Mouse (Mus musculus): ENCODE measurements at regions not wholly inside any gene's neighbourhood (a gene's known extent, or its start where the extent isn't known, plus 50 kb on each side); places are given as distances from the start of the nearest gene placed in this dataset.

DNA sequence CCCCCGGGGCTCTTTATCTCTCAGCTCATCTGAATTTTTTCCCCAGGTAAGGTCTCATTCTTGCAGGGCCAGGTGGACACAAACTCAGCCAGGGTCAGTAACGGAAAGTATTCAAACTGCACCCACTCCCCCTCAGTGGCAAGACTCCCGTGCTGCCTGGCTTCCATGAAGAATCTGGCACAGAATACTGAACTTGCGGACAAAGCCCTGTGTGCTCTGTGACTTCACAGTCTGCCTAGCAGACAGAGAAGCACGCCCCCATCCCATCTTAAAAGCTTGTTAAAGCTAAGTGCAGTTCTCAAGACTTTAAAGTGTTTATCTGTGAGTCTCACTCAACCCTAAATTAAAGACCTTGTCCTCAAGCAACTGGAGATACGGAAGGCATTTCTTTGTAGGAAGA, 140.0 kb upstream of the Slc25a13 start:
- no peak for TF ChIP-seq CTCF (IDR thresholded peaks at IDR 0.05; ENCODE audit: low read depth, low read length)
- TF ChIP-seq POLR2A (IDR thresholded peaks at IDR 0.05; ENCODE audit: extremely low read depth, insufficient read depth, low read length), result no peak
- Histone ChIP-seq H3K27me3 (ENCODE audit: control insufficient read depth, insufficient read depth, low read length) (no peaks in the 10 kb centered on the region), H3K27ac (replicated peaks; ENCODE audit: insufficient read depth, low read depth, low read length) (no peak overlapping the region), H3K9ac (ENCODE audit: low read depth, low read length) (no peak overlapping the region), H3K36me3 (ENCODE audit: control insufficient read depth, insufficient read depth, low read length) (no peaks in the 10 kb centered on the region), H3K79me2 (ENCODE audit: control insufficient read depth, insufficient read depth, low read length) (no peaks in the 10 kb centered on the region), H3K4me3 (ENCODE audit: insufficient read depth, low read depth, low read length) (no peak overlapping the region), H3K4me1 (ENCODE audit: control insufficient read depth, insufficient read depth, low read length) (no peaks in the 10 kb centered on the region)
- no peak for DNase-seq (ENCODE audit: extremely low read depth, low read depth, low spot score)
- WGBS, result 76% methylated on average over 6 of the region's 6 CpGs

DNA sequence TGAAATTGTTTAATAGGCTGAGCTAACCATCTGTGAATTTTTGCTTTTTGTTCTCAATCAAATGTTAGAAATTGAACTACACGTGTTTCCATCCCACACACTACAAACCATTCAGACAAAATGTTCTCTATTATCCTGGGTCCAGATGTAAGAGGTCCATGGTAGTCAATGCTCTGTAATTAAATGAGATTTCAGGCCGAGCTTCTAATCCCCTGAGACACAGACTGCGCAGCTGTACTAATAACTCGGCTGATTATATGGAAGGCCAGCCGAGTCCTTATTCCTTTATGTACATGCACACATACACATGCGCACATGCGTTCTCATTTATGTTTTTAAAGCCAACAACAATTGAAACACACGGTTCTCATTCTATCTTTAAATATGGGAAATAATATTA, 118.3 kb upstream of the Slc25a13 start:
- no peak for TF ChIP-seq CTCF (IDR thresholded peaks at IDR 0.05; ENCODE audit: low read depth, low read length)
- no peak for TF ChIP-seq POLR2A (IDR thresholded peaks at IDR 0.05; ENCODE audit: extremely low read depth, insufficient read depth, low read length)
- no peak overlapping the region for H3K27ac ChIP-seq (replicated peaks; ENCODE audit: insufficient read depth, low read depth, low read length)
- no peak overlapping the region for H3K4me3 ChIP-seq (ENCODE audit: insufficient read depth, low read depth, low read length)
- no peaks in the 10 kb centered on the region for H3K79me2 ChIP-seq (ENCODE audit: control insufficient read depth, insufficient read depth, low read length)
- 95% methylated on average over 8 of the region's 8 CpGs for WGBS
- no peaks in the 10 kb centered on the region for H3K27me3 ChIP-seq (ENCODE audit: control insufficient read depth, insufficient read depth, low read length)
- DNase-seq (ENCODE audit: extremely low read depth, low read depth, low spot score), result no peak
- no peak overlapping the region for H3K9ac ChIP-seq (ENCODE audit: low read depth, low read length)
- no peaks in the 10 kb centered on the region for H3K36me3 ChIP-seq (ENCODE audit: control insufficient read depth, insufficient read depth, low read length)
- peaks cover 5% of the 10 kb centered on the region for H3K4me1 ChIP-seq (ENCODE audit: control insufficient read depth, insufficient read depth, low read length)

DNA sequence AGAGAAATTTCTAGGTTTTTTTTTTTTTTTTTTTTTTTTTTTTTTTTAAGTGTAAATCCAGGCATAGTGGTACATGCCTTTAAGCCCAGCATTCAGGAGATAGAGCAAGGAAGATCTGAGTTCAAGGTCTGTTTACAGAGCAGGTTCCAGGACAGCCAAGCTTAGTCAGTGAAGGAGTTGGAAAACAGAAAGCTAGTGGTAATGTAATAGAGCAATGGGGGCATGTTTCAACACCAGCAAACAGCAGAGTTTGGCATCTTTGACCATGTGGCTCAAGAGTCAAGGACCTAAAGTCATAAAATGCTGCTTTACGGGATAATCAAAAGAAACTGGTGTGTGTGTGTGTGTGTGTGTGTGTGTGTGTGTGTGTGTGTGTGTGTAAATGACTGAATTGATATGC, 113.3 kb upstream of the Slc25a13 start:
- WGBS, result 22% methylated on average over 1 of the region's 1 CpGs
- H3K27ac ChIP-seq (replicated peaks; ENCODE audit: insufficient read depth, low read depth, low read length), result no peak overlapping the region
- no peaks in the 10 kb centered on the region for H3K36me3 ChIP-seq (ENCODE audit: control insufficient read depth, insufficient read depth, low read length)
- H3K4me3 ChIP-seq (ENCODE audit: insufficient read depth, low read depth, low read length), result no peak overlapping the region
- peak; percentile 97 for DNase-seq (ENCODE audit: extremely low read depth, low read depth, low spot score)
- no peak for TF ChIP-seq POLR2A (IDR thresholded peaks at IDR 0.05; ENCODE audit: extremely low read depth, insufficient read depth, low read length)
- no peak for TF ChIP-seq CTCF (IDR thresholded peaks at IDR 0.05; ENCODE audit: low read depth, low read length)
- H3K4me1 ChIP-seq (ENCODE audit: control insufficient read depth, insufficient read depth, low read length), result peaks cover 5% of the 10 kb centered on the region
- H3K79me2 ChIP-seq (ENCODE audit: control insufficient read depth, insufficient read depth, low read length), result no peaks in the 10 kb centered on the region
- no peaks in the 10 kb centered on the region for H3K27me3 ChIP-seq (ENCODE audit: control insufficient read depth, insufficient read depth, low read length)
- no peak overlapping the region for H3K9ac ChIP-seq (ENCODE audit: low read depth, low read length)

DNA sequence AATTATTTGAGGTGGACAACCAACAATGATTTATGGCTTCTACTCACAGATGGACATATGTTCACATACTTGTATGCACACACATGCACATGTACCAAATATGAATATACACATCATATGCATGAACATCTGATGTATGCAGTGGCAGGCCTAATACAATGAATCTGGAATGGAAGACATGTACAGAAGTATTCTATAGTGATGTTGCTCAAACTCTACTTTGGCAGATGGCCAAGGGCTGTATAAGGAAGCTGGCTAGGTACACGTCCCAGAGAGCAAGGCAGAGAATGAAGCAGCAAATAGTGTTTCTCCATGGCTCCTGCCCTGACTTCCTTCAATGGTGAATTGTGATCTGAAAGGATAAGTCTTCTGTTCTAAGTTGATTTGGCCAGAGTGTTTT, 108.5 kb upstream of the Slc25a13 start:
- no peaks in the 10 kb centered on the region for H3K79me2 ChIP-seq (ENCODE audit: control insufficient read depth, insufficient read depth, low read length)

DNA sequence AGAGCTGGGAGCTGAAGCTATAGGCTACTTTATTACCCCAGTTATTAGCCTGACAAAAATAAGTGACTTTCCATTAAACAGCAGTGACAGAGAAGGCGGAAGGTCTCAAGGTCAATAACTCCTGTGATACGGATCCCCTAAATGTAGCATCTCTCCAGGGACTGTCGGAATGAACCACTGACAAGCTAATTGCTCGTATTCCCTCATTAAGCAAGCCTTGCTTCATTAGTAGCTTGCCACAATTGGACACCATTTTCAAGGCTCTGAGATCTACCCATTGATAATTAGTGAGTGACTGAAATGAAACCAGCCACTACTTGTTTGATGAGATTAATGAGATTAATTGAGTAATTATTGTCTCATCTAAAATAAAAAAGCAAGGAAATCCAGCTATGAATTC, 99.8 kb upstream of the Slc25a13 start:
- H3K27me3 ChIP-seq (ENCODE audit: control insufficient read depth, insufficient read depth, low read length), result no peaks in the 10 kb centered on the region
- no peaks in the 10 kb centered on the region for H3K79me2 ChIP-seq (ENCODE audit: control insufficient read depth, insufficient read depth, low read length)
- no peak overlapping the region for H3K27ac ChIP-seq (replicated peaks; ENCODE audit: insufficient read depth, low read depth, low read length)
- no peak for DNase-seq (ENCODE audit: extremely low read depth, low read depth, low spot score)
- no peaks in the 10 kb centered on the region for H3K4me1 ChIP-seq (ENCODE audit: control insufficient read depth, insufficient read depth, low read length)
- WGBS, result 89% methylated on average over 4 of the region's 4 CpGs
- H3K4me3 ChIP-seq (ENCODE audit: insufficient read depth, low read depth, low read length), result no peak overlapping the region
- no peak overlapping the region for H3K9ac ChIP-seq (ENCODE audit: low read depth, low read length)
- TF ChIP-seq CTCF (IDR thresholded peaks at IDR 0.05; ENCODE audit: low read depth, low read length) (no peak), POLR2A (IDR thresholded peaks at IDR 0.05; ENCODE audit: extremely low read depth, insufficient read depth, low read length) (no peak)
- H3K36me3 ChIP-seq (ENCODE audit: control insufficient read depth, insufficient read depth, low read length), result no peaks in the 10 kb centered on the region

More for the DNA sequence above, 108.5 kb upstream of the Slc25a13 start:
- no peak for DNase-seq (ENCODE audit: extremely low read depth, low read depth, low spot score)
- WGBS, result 41% methylated on average over 1 of the region's 1 CpGs
- Histone ChIP-seq H3K9ac (ENCODE audit: low read depth, low read length) (no peak overlapping the region), H3K36me3 (ENCODE audit: control insufficient read depth, insufficient read depth, low read length) (no peaks in the 10 kb centered on the region), H3K4me3 (ENCODE audit: insufficient read depth, low read depth, low read length) (no peak overlapping the region), H3K27me3 (ENCODE audit: control insufficient read depth, insufficient read depth, low read length) (no peaks in the 10 kb centered on the region), H3K27ac (replicated peaks; ENCODE audit: insufficient read depth, low read depth, low read length) (no peak overlapping the region), H3K4me1 (ENCODE audit: control insufficient read depth, insufficient read depth, low read length) (peaks cover 1% of the 10 kb centered on the region; the same call in 1 of the 2 replicates)
- no peak for TF ChIP-seq CTCF (IDR thresholded peaks at IDR 0.05; ENCODE audit: low read depth, low read length)
- TF ChIP-seq POLR2A (IDR thresholded peaks at IDR 0.05; ENCODE audit: extremely low read depth, insufficient read depth, low read length), result no peak

DNA sequence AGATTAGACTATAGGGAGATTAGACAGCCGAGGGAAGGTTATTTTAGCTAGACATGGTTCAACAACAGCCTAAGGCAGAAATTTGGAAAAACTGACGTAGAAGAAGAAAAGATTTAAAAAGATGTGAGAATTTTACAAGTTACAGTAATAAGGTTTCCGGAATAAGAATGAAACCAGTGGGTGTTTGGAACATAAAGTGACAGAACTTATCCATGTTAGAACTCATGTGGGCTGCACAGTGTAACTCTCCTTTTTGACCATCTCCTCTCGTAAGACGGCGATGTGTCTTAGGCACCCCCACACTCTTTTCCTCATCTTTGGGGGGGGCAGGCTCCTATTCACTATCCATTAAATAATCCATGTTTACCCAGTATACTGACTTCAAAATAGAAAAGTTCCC, 96.2 kb upstream of the Slc25a13 start:
- Histone ChIP-seq H3K4me1 (ENCODE audit: control insufficient read depth, insufficient read depth, low read length) (no peaks in the 10 kb centered on the region), H3K27me3 (ENCODE audit: control insufficient read depth, insufficient read depth, low read length) (no peaks in the 10 kb centered on the region), H3K4me3 (ENCODE audit: insufficient read depth, low read depth, low read length) (no peak overlapping the region), H3K27ac (replicated peaks; ENCODE audit: insufficient read depth, low read depth, low read length) (no peak overlapping the region), H3K79me2 (ENCODE audit: control insufficient read depth, insufficient read depth, low read length) (no peaks in the 10 kb centered on the region), H3K9ac (ENCODE audit: low read depth, low read length) (no peak overlapping the region), H3K36me3 (ENCODE audit: control insufficient read depth, insufficient read depth, low read length) (no peaks in the 10 kb centered on the region)
- TF ChIP-seq POLR2A (IDR thresholded peaks at IDR 0.05; ENCODE audit: extremely low read depth, insufficient read depth, low read length) (no peak), CTCF (IDR thresholded peaks at IDR 0.05; ENCODE audit: low read depth, low read length) (no peak)
- no peak for DNase-seq (ENCODE audit: extremely low read depth, low read depth, low spot score)
- 93% methylated on average over 6 of the region's 6 CpGs for WGBS
